Mouse (Mus musculus) small intestine, adult 2 months (tissue): ENCODE measurements at regions not wholly inside any gene's neighbourhood (a gene's known extent, or its start where the extent isn't known, plus 50 kb on each side); places are given as distances from the start of the nearest gene placed in this dataset.

Experiments
- CTCF ChIP-seq: fragments of 200-500 bp; IDR thresholded peaks from 2 replicates; pipeline ENCODE4 v1.5.1; 2012; ENCODE audit warnings: low read depth, mild to moderate bottlenecking, control low read depth, inconsistent platforms, low read length, moderate library complexity, mixed read lengths; ENCODE audit not compliant: insufficient replicate concordance, insufficient read length; ENCODE audit errors: extremely low read depth
- POLR2A ChIP-seq: fragments of 200-500 bp; IDR thresholded peaks from 2 replicates; pipeline ENCODE4 v1.6.1; 2012; ENCODE audit warnings: low read depth, mild to moderate bottlenecking, control low read depth, inconsistent platforms, low read length, moderate library complexity

DNA sequence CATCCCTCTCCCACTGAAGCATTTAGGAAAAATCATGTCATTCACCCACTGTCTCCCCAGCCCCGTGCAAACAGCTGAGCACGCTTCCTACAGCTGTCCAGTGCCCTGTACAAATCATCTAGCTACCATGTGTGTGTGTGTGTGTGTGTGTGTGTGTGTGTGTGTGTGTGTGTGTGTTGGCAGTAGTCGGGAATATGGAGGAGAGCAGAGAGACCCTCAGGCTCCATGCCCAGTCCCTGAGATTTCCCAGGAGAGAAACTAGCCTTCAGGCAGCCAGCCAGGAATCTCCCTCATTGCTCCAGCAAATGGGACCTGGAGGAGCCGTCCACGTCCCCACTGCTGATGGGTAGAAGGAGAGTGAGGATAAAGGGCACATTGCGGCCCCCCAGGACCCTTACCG lies 117.4 kb upstream of the 4930535I16Rik start:
- no peak for TF ChIP-seq POLR2A
- TF ChIP-seq CTCF = no peak
